Mouse (Mus musculus): ENCODE results near the gene Ccdc38.

GRCm38 (mm10) chr10:93552596-93552995, 12.2 kb downstream of the Ccdc38 start:
- TF ChIP-seq POLR2A (IDR thresholded peaks at IDR 0.05; ENCODE audit: insufficient read depth, low read length) (no peak), CTCF (IDR thresholded peaks at IDR 0.05; ENCODE audit: low read depth, low read length) (no peak), EP300 (IDR thresholded peaks at IDR 0.05; ENCODE audit: insufficient read depth, low read depth, low read length) (no peak)

All from ES-Bruce4 (cell line).